Mouse (Mus musculus) small intestine, adult 10 weeks (tissue): ENCODE results near the gene Ift172. TPM values are rescaled to one million over a fixed set of nuclear protein-coding genes. Genes with fewer than 3 reads are reported as not detected.

Source experiments
- polyA plus RNA-seq: library from polyadenylated mRNA; stranded (reverse); fragments of 350-450 nt; fragmentation: Illumina TruSeq; extraction: RNeasy Lipid Tissue Mini Kit (QIAGEN cat#74804); gene quantifications from one replicate; pipeline ENCODE4 v1.2.3, GENCODE M21; 2014; ENCODE audit warnings: low replicate concordance

Gene Ift172
- 3.9 TPM for polyA plus RNA-seq

DNA sequence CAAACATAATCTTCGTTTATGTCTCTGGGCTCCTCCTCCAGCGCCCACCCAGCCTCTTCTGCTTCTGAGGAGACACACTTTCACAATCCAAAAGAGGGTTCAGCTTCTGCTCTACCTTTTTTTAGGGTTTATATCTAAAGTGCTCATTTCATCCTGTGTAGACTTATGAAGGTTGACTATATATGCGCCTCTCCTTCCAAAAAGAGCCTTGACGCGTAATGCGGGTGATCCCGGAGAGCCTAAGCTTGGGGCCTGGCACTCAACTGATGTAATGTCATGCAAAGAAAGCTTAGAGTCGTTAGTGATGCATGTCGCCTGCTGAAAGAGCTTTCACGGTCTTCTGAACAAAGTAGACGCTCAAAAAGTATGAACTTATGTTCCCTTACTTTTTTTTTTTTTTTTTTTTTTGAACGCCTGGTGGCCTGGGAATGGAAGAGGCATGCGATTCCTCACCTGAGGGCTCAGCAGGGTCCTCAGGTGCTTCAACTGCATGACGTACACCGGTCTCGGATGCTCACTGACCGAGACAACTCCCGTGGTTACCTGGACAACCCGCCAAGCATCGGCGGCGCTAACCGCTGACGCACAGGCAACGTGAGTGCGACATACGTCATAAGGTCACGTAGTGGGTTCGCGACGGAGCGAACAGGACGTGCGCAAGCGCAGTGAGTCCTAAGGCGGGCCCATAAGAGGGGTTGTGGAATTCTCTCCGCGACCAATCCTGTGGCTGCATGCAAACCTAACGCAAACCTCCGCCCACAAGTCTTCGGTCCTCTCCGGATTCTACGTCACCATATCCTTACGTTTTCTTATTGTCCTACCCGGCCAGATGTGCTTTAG lies at the start of gene Ift172:
Gene Ift172, minus strand, starts transcription at position 596 of the 840 bp plus-strand sequence.

DNA sequence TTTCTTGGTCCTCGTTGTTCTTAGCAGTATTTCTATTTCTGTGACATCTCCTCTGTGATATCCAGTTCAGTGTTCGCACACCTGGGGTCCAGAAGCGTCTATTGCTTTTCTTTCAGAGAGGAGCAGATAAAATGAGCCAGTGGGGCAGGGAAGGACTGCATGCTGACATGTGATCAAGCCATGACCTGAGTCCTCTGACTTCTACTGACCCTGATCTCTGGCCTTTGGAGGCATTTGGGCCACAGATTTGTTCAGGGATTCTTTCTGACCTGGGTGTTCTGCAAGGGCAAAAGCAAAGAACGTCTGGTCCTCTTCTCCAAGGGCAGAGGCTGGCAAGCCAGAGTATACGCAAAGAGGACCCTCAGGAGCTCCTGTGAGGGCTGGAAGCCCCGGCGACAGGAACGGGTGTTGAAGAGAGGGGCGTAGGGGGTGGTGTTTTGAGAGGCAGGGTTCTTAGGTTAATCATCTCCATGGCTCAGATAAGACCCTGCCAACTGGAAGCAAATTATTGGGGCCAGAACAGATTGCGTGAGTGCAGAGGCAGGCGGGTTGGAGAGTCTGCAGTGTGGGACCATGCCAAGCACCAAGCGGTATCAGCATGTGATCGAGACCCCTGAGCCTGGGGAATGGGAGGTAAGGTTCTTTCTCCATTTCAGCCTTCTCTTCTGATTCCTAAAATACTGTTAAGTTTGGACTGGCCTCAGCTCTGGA lies 6.3 kb upstream of the Ift172 start, which contains the start of gene Gckr:
Gene Gckr, plus strand, starts transcription at position 397 of the 711 bp plus-strand sequence.

DNA sequence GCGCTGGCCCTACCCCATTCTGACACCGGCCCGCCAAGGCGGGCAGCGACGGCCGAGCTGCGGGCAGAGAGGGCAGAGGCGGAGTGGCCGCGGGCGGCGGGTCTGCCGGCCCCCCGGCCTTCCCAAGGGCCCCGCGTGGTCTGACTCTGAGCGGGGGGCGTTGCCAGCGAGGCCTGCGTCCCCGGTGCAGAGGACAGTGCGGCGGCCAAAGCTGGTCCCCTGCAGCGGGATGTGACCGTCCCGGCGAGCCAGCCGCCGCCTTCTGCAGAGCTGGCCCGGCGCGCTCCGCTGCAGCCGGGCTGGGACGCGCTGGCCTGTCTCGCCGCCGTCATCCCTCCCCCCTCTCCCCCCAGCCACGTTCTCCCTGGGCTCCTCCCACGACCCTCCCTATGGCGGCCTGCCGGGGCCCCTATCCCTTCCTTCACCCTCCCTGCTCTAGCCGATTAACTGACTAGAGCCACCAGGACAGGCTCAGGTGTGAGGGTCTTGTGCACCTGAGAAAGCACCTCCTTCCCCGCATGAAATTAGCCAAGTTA lies 4.8 kb upstream of the Ift172 start, which contains the start of gene Fndc4:
Gene Fndc4, minus strand, starts transcription at position 475 of the 536 bp plus-strand sequence.

DNA sequence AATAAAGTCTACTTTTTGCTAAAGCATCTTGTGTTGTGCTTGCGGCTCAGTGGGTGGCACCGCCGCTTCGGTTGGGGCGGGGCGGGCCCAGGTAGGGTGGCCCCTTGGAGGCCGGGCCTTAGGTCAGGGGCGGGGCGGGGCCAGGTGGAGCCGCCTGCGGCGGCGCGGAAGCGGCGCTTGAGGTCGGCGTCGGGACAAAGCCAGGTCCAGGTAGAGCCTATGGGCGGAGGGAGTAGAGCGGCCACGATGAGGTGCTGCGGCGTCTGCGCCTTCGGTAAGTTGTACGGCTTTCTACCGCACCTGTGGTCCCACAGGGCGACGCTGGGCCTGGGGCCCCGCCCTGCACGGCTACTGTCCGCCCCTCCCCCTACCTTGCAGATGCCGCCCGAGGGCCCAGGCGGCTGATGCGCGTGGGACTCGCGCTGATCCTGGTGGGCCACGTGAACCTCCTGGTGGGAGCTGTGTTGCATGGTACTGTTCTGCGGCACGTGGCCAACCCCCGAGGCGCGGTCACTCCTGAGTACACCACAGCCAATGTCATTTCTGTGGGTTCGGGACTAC lies 39.3 kb downstream of the Ift172 start, which contains the start of gene Krtcap3:
Gene Krtcap3, plus strand, starts transcription at position 151 of the 561 bp plus-strand sequence.

DNA sequence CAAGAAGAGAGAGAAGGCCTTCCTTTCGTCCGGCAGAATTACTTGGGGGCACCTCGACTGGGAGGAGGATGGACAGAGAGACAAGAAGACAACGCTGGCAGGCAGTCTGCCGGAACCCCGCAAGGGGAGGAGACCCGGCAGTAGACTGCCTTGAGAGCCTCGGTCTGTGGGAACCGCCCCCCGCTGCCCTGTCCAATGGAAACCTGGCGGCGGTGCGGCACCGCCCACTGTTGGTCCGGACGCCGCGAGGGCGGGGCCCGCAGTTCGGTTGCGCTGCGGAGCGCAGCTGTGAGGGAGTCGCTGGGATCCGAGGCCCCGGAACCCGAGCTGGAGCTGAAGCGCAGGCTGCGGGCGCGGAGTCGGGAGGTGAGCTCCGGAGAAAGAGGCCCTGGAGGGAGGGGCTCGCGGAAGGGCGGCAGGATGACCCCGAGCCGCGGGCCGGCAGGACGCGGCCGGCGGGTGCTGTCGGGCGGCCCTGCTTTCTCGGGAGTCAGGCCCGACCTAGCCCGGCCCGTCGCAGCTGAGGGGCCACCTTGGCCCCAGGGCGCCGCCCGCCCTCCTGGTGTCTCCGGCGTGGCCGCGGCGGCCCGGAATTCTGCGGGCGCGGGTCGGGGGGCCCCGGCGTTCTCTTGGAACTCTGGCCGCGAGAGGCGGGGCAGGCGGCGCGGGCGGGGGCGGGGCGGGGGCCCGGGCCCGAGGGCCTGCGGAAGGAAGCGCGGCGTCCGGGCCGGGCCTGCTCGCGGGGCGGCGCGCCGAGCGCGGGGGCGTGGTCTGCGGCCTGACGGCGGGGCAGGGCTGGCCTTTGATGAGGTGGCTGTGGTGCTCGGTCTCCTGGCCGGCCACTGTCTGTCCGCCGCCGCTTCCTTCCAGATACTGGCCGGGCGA lies 50.0 kb downstream of the Ift172 start, which contains the start of the genes Nrbp1 and Gm9970:
Gene Nrbp1, plus strand, starts transcription at position 228 of the 885 bp plus-strand sequence.
Gene Gm9970, minus strand, starts transcription at position 596 of the 885 bp plus-strand sequence.

DNA sequence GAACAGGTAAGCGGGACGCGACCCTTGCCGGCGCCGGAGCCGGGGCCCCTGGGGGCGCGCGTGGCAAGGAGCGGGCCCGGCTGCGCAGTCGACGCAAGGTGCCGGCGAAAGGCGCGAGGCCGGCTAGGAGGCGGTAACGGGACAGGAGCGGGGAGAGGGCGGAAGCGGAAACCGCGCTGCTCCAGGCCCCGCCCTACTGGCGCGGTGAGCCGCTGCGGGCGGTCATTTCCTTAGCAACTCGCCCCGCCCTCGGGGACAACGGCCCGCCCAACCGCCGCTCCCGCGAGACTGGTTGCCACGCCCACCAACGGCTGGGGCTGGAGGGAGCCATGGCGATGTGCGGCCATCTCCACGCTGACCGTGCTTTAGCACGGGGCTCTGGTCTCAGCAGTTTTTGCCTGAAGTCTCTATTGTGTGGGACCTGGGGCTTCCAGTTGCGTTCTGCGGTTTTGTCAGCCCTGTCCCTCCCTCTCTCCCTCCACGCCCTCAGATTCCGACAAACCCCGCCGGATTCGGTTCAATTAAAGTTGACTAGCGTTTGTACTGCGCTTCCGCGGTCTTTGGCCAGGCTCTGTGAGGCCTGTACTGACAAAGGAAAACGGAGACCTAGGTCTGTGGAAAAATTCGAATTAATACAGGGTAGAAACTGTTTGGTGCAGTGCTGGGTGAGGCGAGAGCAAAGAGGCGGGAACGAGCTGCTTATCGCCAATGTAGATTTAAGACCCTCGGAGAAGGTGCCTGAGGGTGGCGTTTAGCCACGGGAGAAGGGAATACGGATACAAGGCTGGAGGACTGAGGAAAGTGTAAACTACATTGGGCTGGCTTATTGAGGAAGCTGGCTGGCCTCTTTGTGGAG lies 70.2 kb downstream of the Ift172 start, which contains the start of gene Ppm1g:
Gene Ppm1g, minus strand, starts transcription at position 240 of the 856 bp plus-strand sequence.

Other genes starting within 250 kb of the Ift172 start
- 41.8 TPM for gene Atraid, start 242.8 kb downstream of the Ift172 start, polyA plus RNA-seq
- gene Slc5a6, start 242.2 kb downstream of the Ift172 start, polyA plus RNA-seq, result 3.5 TPM
- 0.33 TPM for gene Cad, start 236.3 kb downstream of the Ift172 start, polyA plus RNA-seq
- not detected for gene Dnajc5g, start 184.8 kb downstream of the Ift172 start, polyA plus RNA-seq
- not detected for gene Slc30a3, start 182.9 kb downstream of the Ift172 start, polyA plus RNA-seq
- not detected for gene Trim54, start 174.4 kb downstream of the Ift172 start, polyA plus RNA-seq
- not detected for gene Ucn, start 152.3 kb downstream of the Ift172 start, polyA plus RNA-seq
- 10.0 TPM for gene Mpv17, start 136.9 kb downstream of the Ift172 start, polyA plus RNA-seq
- gene Gm29609, start 111.2 kb downstream of the Ift172 start, polyA plus RNA-seq, result 0.22 TPM
- 49.3 TPM for gene Gtf3c2, start 111.0 kb downstream of the Ift172 start, polyA plus RNA-seq
- gene Snx17, start 97.9 kb downstream of the Ift172 start, polyA plus RNA-seq, result 37.9 TPM
- gene Eif2b4, start 97.7 kb downstream of the Ift172 start, polyA plus RNA-seq, result 0.89 TPM
- 0.85 TPM for gene Zfp513, start 88.8 kb downstream of the Ift172 start, polyA plus RNA-seq
- 14.1 TPM for gene Ppm1g, start 70.4 kb downstream of the Ift172 start, polyA plus RNA-seq
- gene Nrbp1, start 50.3 kb downstream of the Ift172 start, polyA plus RNA-seq, result 91.8 TPM
- gene Gm9970, start 49.9 kb downstream of the Ift172 start, polyA plus RNA-seq, result not detected
- 1.6 TPM for gene Krtcap3, start 39.4 kb downstream of the Ift172 start, polyA plus RNA-seq
- gene Fndc4, start 5.0 kb upstream of the Ift172 start, polyA plus RNA-seq, result 0.93 TPM
- gene Gckr, start 6.3 kb upstream of the Ift172 start, polyA plus RNA-seq, result 0.11 TPM
- gene Zfp512, start 161.3 kb upstream of the Ift172 start, polyA plus RNA-seq, result 14.9 TPM
- gene 4930548H24Rik, start 194.6 kb upstream of the Ift172 start, polyA plus RNA-seq, result not detected
- gene Gpn1, start 203.6 kb upstream of the Ift172 start, polyA plus RNA-seq, result 10.0 TPM
- 42.0 TPM for gene Slc4a1ap, start 235.9 kb upstream of the Ift172 start, polyA plus RNA-seq
- 8.6 TPM for gene Supt7l, start 236.7 kb upstream of the Ift172 start, polyA plus RNA-seq